Mouse (Mus musculus): Measurements from ENCODE around the gene Nectin3.

The Nectin3 gene

DNA sequence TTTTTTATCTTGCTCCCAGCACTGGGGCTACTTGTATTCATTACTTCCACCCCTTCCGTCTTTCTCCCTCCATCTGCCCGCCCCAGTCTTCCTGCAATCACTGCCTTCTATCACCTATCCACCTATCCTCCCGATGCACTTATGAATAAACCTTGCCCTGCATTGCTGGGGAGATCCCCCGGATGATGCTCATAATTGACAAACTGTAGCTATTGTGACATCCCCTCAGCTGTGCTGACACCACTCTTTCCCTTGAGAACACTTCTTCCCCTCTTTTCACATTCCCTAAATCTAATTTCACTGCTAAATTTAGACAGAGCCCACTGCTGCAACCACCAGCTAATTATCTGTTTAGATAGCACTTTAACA lies at the start of gene Nectin3:
Gene Nectin3 (minus strand): TSS at position 105 of the 369 bp plus-strand sequence.
- DNase-seq (ENCODE audit: low read depth) = no peak

DNA sequence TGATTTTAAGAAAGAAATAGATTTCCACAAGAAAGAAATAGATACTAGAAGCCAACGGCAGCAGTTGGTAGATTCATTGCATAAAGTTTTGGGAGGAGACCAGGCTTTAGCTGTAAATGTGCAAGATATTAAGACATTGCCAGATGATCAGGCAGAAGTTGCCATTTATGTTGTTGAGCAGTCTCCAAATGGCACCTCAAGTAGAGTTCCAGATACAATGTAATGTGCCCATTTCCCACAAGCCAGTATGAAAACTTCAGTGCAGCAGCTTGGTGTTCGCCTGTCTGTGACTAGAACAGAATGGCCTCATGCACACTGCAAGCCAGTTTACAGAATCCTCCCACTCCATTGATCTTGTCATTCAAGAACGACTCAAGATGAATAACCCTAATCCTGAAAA lies 39.8 kb upstream of the Nectin3 start:
- DNase-seq (ENCODE audit: low read depth) = no peak

DNA sequence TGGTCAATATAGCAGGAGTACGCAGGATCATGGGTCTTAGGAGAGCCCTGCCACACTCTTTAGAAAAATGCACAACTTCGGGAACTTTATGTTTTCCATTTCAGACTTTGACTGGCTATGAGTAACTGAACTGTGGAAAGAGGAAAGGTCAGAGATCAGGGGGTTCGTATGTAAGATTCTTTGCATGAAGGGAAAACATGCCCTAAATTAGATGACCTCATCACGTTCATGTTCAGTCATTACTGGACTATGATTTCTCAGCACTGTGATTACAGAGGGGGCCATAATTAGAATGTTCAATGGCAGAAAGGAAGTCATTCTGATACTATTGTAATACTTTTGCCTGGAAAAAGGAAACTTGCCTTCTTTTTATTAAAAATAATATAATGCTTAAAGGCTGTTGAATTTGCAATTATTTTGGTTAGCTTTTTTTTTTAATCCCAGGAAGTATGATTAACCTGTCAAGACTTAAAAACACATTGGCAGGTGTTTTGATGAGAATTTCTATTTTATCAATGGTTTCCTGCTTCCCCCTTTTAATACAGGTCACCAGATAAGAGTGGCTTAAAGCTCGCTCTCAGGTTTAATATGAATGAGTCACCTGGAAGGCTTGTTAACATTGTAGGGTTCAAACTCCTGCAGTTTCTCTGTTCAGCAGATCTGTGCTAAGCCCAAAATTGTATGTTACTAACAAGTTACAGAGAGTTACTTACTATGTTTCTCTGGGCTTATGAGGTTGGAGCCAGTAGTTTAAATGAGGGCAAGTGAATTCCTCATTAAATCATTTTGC lies 34.3 kb upstream of the Nectin3 start:
- no peak for DNase-seq (ENCODE audit: low read depth)

DNA sequence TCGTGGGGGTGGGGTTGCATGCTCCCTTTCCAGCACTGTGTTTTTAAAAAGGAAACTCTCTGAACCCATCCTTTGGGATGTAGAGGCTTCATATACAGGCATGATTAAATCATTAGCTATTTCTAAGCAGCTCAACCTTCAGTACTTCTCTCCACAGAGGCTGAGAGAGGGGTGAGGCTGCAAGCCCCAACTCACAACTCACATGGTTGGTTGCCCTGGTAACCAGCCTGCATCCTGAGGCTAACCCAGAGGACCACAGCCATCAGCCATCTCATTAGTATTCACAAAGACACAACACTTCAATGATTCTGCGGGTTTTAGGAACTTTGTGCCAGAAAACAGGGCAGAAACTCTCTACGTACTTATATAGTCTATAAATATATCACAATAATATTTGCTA lies 32.7 kb upstream of the Nectin3 start:
- DNase-seq (ENCODE audit: low read depth) = no peak

DNA sequence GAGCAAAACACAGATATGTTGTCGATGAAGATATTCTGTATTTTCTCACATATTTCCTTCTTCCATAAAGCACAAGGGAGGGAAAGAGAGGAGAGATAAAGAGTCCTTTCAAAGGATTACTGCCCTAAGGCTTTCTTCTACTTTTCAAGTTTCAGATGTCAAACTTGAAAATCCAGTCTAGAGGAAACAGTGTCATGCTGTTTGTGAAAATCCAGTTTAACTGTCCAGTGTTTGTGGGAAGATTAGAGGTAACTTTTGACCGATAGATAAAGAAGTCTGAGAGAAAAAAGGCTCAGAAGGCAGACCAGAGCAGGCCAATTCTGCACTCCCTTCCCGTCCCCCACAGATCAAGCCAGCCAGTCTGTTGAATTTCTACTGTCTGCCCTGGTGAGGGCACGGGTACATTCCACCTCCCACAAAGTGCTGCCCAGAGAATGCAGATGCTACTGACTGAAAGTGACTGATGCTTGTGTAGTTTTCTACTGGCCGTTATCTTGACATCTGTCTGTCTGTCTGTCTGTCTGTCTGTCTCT lies 22.6 kb upstream of the Nectin3 start:
- no peak for DNase-seq (ENCODE audit: low read depth)

DNA sequence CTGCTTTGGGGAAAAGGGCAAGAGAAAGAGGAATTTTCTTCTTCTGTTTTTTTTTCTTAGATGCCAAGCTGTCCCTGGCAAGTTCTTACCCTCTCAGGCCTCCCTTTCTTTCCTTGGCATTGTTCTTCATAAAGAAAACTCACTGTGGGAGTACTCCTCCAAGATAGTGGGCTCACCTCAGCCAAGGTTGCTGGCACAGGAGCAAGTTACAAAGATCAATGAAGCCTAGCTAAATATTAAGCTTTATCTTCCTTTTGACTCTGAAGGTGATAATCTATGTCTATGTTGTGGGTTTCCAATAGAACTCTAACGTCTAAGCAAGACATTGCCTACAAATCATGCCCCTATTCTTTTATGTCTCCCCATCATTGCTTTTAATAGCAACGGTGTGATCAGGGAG lies 21.3 kb upstream of the Nectin3 start:
- DNase-seq (ENCODE audit: low read depth) = no peak

DNA sequence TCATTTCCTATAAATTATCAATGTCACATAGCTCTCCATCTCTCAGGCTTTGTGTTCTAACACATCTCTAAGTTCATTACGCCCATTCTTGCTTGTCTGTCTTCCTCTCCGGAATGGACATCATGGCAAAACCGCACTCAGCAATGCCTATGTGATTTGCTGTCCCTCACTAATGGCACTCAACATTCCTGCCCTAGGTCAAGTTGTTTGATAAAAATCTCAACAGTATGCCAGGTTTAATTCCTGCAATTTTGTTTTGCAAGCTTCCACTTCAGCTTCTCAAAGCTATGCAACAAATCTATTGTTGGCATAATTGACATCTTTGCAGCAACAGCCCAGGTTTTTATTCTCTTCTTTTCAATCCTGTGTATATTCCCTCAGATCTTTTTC lies 9.6 kb upstream of the Nectin3 start:
- DNase-seq (ENCODE audit: low read depth) = no peak

DNA sequence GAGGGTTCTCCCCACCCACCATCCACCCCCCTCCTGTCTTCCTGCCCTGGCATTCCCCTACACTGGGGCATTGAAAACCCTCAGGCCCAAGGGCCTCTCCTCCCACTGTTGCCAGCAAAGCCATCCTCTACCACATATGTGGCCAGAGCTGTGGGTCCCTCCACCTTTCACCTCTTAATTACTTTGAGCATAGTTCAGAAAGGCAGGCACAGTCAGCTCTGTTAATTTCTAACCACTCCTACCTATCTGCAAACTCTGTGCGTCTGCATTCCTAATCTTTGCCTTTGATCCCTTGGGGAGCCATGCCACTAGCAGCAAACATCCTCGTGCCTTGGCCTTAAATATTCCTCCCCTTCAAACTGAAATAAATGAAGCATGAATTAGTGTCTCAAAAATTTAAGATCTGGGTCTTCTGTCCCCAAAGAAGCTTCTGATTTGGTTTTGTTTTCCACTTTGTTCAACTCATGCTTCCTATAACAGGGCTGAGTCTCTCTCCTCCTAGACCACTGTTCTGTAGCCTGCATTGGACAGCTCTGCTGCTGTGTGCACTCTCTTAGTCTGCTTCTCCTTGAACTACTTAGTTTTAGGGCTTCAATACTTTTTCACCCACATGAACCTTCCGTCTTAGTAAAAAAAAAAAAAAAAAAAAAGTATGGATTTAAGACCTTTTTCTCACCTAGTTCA lies 9.1 kb upstream of the Nectin3 start:
- DNase-seq (ENCODE audit: low read depth) = no peak

DNA sequence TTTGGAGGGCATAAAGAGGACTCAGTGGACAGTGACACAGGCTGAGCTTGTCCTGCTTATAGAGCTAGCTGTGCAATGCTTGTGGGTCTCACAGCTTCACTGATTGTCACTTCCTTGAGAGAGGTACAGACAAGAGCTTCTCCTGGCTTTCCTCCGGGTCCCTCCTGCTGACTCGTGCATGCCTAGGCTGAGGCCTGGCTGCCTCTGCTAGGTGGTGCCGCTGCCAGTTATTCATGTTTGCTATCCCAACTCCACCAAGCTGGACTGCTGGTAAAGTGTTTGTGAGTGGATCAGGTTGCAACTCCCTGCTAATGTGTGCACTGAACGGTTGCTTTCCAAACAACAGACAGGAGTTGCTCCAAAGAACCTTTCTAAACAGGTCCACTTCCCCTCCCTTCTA lies 5.7 kb upstream of the Nectin3 start:
- no peak for DNase-seq (ENCODE audit: low read depth)

DNA sequence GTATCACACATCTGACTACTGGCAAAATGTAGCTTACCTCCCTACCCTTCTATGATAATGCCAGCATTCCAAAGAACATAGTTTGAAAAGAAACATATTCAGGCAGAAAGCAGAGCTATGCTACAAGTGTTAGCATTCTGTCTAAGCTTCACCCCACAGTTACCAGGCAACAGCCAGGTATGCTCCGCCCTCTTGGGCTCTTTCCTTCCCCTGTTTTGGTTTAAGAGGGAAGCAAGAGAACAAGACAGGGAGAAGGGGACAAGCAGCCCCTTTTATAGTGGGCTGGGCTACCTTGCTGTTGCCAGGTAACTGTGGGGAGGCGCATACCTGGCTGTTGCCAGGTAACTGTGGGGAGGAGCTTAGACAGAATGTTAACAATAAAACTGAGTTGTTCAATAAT lies 4.0 kb upstream of the Nectin3 start:
- no peak for DNase-seq (ENCODE audit: low read depth)

DNA sequence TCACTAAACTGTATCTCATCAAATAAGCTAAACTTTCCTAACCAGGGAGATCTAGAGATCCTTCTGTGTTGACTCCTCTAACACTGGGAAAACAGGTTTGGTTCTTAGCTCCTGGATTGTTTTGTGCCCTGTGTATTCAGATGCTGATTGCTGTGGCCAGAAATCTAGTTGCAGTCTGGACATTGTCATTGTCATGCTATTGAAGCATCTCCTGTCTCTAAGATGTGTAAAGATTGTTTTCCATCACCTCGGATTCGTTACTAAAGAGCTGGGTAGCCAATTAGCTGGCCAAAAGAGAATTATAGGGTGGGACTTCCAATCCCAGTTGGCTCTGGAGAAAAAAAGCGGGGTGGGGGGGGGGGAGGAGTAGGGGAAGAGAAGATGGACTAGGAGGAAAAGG lies 2.4 kb upstream of the Nectin3 start:
- no peak for DNase-seq (ENCODE audit: low read depth)

DNA sequence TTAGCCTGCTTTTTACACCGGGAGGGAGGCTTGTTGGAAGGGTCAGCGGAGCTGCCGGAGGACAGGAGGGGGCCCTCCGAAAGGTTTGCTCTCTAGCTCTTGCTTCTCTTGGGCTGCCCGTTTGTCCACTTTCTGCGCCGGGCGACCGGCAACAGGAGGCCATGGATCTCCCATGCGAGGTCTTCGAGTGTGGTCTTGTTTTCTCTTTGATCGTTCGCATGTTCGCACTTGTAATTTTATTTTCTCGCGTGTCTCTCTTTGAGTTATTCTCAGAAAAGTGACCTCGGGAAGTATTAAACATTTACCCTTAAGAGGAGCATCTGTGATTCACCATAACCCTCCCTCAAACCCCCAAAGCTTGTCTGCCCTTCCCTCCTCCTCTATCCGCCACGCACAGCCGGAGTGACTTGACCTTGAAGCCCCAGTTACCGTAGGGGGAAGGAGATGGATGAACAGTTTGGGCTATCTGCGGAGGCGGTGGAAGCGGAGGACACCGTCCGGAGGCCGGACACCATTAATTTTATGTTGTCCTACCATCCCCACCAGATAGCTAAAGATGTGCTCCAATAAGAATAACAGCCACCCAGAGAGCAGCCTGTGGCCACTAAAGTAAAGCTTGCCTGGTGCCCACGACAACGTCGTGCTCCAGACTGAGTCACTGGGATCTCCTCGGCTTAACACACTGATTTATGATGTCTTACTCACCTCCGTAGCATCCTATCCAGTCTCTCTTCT lies 472 bp downstream of the Nectin3 start:
- DNase-seq (ENCODE audit: low read depth) = no peak

DNA sequence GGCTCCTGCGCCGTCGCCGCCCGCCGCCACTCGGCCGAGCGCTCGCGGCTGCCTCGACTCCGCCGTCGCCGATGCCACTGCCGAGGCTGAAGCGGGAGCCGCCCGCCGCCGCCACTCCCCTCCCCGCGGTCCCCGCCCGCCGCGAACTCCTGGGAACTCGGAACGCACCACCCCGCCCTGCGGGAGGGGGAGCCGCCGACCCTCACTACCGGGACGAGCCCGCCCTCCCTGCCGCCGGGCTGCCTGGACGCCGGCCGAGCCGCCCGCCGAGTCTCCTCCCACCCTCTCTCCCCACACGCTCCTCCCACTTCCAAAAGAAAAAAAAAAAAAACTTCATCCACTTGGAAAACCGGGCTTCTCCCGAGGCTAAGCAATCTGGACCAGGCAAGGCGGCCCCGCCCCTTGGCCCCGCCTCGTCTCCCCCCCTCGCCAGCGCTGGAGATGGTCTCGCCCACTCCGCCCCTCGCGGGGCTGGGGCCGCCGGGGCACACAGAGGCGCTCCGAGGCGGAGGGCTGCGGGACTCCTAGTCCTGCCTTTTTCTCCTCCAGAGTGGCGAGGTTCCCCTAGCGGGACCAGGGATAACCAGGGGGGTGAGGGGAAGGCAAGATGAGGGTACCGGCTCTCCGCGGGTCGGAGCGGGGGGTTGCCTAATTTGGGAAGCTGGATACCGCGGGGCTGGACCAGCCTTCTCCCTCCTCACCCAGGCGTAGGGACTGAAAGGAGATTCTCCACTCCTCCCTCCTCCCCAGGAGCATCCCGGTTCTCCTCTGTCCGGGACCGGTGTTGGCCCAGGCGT lies 1.2 kb downstream of the Nectin3 start:
- peak; percentile 39 for DNase-seq (ENCODE audit: low read depth)

DNA sequence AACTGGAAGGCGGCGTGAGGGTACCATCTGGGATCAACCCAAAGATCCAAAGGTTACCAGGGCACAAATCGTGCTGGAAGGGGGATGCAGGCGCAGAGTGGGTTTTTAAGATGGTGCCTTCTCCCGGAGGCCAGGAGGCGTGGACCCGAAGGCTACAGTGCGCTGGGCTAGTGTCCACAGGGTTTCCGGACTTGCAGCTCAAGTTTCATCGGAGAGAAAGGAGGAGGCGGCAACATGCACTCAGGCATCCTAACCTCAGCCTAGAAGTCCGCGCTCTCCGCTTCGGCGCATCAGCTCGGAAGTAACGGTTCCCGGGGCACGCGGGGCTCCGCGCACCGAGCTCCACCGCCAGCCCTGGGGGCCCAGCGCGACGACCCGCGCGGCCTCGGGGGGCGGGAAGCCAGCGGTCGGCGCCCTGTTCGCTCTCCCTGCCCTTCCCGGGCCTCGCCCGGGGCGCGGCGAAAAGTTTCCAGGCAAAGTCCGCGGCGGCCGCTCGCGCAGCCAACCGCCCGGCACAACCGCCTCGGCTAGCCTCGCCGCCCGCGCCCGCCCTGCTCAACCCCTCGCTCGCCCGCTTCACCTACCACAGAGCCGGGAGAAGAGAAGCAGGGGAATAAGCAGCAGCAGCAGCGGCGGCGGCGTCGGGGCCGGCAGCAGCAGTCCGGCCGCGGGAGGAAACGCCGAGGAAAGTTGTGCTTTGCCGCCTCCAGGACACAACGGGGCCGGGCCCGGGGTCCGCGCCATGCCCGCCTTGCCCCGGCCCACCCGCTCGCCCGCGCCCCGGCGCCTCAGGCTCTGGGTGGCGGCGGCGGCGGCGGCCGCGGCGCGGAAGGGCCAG lies 2.1 kb downstream of the Nectin3 start:
- DNase-seq (ENCODE audit: low read depth) = no peak

DNA sequence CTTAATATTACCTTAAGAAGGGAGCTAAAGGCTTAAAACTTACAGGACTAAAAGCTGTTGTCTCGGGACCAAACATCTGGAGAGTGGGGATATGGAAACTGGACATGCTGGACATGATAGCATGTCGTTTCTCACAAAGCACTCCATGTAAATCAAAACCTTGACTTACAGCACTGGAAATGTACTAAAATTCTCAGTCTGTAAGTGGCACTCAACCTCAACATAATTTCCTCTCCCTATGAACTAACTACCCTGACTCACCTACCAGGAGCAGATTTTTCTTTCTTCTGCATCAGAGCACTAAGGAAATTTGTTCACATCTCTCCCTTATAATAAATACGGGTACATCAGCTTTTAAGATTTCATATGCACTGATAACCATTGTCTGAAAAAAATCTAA lies 3.1 kb downstream of the Nectin3 start:
- DNase-seq (ENCODE audit: low read depth) = no peak

DNA sequence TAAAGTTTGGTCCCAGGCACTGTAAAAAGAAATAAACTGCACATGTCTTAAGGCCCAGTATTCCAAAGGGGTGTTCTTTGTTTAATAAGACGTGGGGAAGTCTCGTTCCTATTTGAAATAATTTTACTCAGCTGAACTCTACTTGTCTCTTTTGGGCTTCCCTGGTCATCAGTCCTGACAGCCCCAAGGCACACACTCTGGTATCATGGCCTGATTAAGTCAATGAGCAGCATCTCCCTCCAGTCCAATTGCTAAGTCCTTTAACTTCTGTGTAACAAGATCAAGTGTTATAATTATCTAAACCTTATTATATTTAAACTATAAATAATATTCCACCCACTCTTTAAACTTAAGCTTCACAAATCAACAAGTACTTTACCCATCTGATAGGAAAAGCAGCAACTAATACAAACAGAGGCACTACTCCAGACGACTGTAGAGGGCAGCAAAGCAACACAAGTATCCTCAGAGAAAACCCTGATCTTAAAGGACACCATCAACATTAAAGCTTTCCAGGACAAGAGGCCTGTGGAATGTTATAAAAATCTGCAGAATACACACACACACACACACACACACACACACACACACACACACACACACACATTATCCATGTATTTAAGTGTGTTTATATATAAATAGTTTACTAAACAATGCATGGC lies 10.8 kb downstream of the Nectin3 start:
- no peak for DNase-seq (ENCODE audit: low read depth)

DNA sequence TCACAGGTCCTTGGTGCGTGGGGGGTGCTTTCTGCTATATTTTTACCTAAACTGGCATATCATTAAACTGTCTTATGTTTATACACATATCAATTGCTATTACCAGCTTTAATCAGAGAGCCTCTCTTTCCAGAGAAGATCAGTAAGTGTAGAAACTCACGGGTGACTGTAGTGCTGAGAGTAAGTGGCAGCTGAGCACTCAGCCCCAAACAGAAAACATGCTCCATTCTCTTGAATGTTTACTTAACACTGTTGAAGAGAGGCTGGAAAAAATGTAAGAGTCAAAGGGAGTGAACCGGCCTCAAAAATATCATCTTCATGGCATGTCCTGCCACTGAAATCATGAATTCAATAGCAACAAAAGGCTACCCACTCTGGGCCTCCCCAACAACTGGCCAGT lies 21.0 kb downstream of the Nectin3 start:
- no peak for DNase-seq (ENCODE audit: low read depth)

DNA sequence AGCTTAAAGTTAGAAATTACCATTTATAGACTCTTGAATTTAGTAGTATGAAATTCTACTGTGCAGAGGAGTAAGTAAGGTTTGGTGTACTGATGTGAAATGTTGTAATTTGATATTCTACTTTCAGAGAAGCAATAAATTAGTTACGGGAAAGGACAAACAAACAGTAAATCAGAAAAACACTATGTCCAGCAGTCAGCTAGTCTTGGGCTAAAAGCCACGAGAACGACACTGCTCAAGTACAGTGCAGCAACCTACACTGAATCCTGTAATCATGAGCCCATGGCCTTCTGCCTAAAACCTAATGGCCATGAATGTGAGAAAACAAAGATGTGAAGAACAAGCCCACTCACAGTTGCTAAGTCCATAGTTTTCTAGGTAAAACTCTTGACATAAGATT lies 46.9 kb downstream of the Nectin3 start:
- no peak for DNase-seq (ENCODE audit: low read depth)

DNA sequence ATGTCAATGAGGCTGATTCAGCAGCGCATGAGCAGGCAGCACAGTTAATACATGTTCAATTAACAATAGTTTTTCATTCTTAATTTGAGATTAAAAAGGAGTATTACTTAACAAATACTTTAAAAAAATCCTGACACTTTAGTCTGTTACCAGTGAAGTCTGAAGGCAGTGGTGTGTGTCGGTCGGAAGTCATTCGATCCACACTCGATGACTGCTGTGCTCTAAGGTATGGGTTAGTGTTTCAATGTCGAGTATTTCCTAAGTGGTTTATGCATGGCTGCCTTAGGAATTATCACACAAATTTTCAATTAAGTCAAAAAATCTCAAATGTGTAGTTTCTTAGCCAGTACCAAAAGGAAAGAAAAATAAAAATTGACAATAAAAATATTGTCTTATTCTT lies 49.3 kb downstream of the Nectin3 start:
- no peak for DNase-seq (ENCODE audit: low read depth)

DNA sequence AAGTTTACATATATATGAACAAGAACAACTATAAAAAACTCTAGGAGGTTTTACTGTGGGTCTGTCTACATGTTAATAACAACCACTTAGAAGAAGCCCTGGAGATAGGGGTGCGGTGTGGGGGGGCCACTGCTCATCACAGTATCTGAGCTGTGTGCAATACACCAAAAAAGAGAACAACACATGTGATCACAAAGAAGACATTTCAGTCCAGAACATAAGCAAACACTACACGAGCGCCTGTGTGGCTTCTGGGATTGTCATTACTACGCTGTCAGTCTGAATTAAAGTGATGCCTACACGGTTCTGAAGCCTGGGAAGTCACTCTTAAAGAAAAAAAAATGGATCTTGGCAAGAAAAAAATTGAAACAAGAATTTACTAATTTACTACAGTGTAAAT lies 67.0 kb downstream of the Nectin3 start:
- no peak for DNase-seq (ENCODE audit: low read depth)

DNA sequence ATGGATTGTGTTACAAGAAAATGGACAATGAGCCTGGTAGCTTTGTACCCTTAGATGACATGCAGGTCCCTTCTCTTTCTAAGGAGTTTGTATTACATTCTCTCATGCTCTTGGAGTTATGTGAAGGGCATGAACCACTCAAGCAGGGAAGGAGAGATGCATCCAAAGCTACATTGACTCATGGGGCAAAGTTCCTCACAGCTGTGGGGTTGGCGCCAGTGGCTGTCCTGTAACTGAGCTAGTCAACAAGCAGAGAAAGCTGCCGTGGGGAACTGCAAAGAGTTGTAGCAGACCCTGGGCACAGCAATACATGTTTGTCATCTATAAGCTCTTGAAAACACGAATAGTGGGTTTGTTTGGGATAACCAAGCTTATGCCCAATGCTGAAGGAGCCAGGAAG lies 82.1 kb downstream of the Nectin3 start:
- DNase-seq (ENCODE audit: low read depth) = no peak
